Mouse (Mus musculus) CH12.LX (cell line): Measurements from ENCODE around the gene Ran. TPM values are rescaled to one million over a fixed set of nuclear protein-coding genes. Genes with fewer than 3 reads are reported as not detected.

Experiments
- DNase-seq: peaks from one replicate; pipeline ENCODE4 v3.0.0-alpha.2; 2013; ENCODE audit errors: extremely low read depth
- H3K27ac ChIP-seq: 2 replicates; pipeline ENCODE4 v1.5.1; 2012; ENCODE audit warnings: low read depth, mild to moderate bottlenecking, control low read depth, moderate library complexity; ENCODE audit not compliant: insufficient read depth
- H3K27me3 ChIP-seq: replicated peaks from 2 replicates; pipeline ENCODE3; 2012; ENCODE audit warnings: inconsistent platforms
- H3K36me3 ChIP-seq, 2 experiments: replicated peaks in 1 of 2; 2 replicates each; pipeline versions ENCODE3 to v1.6.1; 2012; ENCODE audit warnings: inconsistent platforms in 1 of 2, low read length in 1 of 2, mild to moderate bottlenecking in 1 of 2, mixed read lengths in 1 of 2, moderate library complexity in 1 of 2; ENCODE audit not compliant: control insufficient read depth in 1 of 2, insufficient read depth in 1 of 2
- H3K4me1 ChIP-seq, 2 experiments: 2 replicates each; pipeline ENCODE4 v1.6.1; 2012; ENCODE audit warnings: inconsistent platforms in 1 of 2, moderate library complexity in 1 of 2; ENCODE audit not compliant: insufficient read depth in 2 of 2, control insufficient read depth in 1 of 2
- H3K4me2 ChIP-seq: 2 replicates; pipeline ENCODE4 v1.6.1; 2012; ENCODE audit warnings: low read depth, mild to moderate bottlenecking, control low read depth; ENCODE audit not compliant: poor library complexity, insufficient read depth, severe bottlenecking
- H3K4me3 ChIP-seq, 3 experiments: fragments of 150-350 bp in 1 of 3; sonication (generic) in 1 of 3; replicated peaks in 1 of 3; 2 replicates each; pipeline versions ENCODE3 to v1.5.1; 2011 to 2012; ENCODE audit warnings: low read depth in 2 of 3, low read length in 2 of 3, mild to moderate bottlenecking in 2 of 3, moderate library complexity in 2 of 3, control low read depth in 1 of 3, improper control_type of control experiment in 1 of 3, inconsistent platforms in 1 of 3, mixed read lengths in 1 of 3; ENCODE audit not compliant: poor library complexity in 1 of 3
- H3K79me2 ChIP-seq: replicated peaks from 2 replicates; pipeline ENCODE4 v1.6.1; 2012; ENCODE audit warnings: mild to moderate bottlenecking, moderate library complexity; ENCODE audit not compliant: control insufficient read depth, poor library complexity, insufficient read depth, severe bottlenecking; ENCODE audit errors: extremely low read depth
- H3K9ac ChIP-seq: 2 replicates; pipeline ENCODE4 v1.6.1; 2012; ENCODE audit warnings: low read depth, mild to moderate bottlenecking, control low read depth, moderate library complexity; ENCODE audit not compliant: insufficient read depth
- H3K9me3 ChIP-seq: replicated peaks from 2 replicates; pipeline ENCODE3; 2012; ENCODE audit warnings: low read length, inconsistent platforms, mixed read lengths
- BHLHE40 ChIP-seq: IDR thresholded peaks from 2 replicates; pipeline ENCODE4 v1.6.1; 2011; ENCODE audit warnings: mild to moderate bottlenecking, low read depth, low read length, improper control_type of control experiment
- CHD1 ChIP-seq: IDR thresholded peaks from 2 replicates; pipeline ENCODE4 v1.6.1; 2012; ENCODE audit warnings: low read depth, low read length, improper control_type of control experiment, inconsistent platforms
- CHD2 ChIP-seq: IDR thresholded peaks from 2 replicates; pipeline ENCODE4 v1.6.1; 2011; ENCODE audit warnings: low read length, improper control_type of control experiment
- CTCF ChIP-seq, 2 experiments: IDR thresholded peaks in 1 of 2; conservative IDR thresholded peaks in 1 of 2; 2 replicates each; pipeline ENCODE4 v1.5.1; 2011 to 2012; ENCODE audit warnings: low read depth in 2 of 2, low read length in 2 of 2, improper control_type of control experiment in 1 of 2, inconsistent platforms in 1 of 2, mild to moderate bottlenecking in 1 of 2, moderate library complexity in 1 of 2
- IRF4 ChIP-seq: IDR thresholded peaks from 2 replicates; pipeline ENCODE4 v1.6.1; 2014; ENCODE audit warnings: low read depth, mild to moderate bottlenecking, inconsistent platforms, low read length, improper control_type of control experiment
- JUN ChIP-seq: IDR thresholded peaks from 2 replicates; pipeline ENCODE4 v1.6.1; 2011; ENCODE audit warnings: low read depth, mild to moderate bottlenecking, low read length, improper control_type of control experiment, moderate library complexity; ENCODE audit not compliant: insufficient read depth
- JUND ChIP-seq: conservative IDR thresholded peaks from 2 replicates; pipeline ENCODE4 v1.6.1; 2011; ENCODE audit warnings: low read depth, low read length, improper control_type of control experiment
- KAT2A ChIP-seq: IDR thresholded peaks from 2 replicates; pipeline ENCODE4 v1.6.1; 2012; ENCODE audit warnings: low read length, improper control_type of control experiment, inconsistent platforms; ENCODE audit not compliant: insufficient replicate concordance
- MAX ChIP-seq: IDR thresholded peaks from 2 replicates; pipeline ENCODE4 v1.6.1; 2011; ENCODE audit warnings: low read length, improper control_type of control experiment
- MAZ ChIP-seq: IDR thresholded peaks from 2 replicates; pipeline ENCODE4 v1.6.1; 2012; ENCODE audit warnings: low read depth, mild to moderate bottlenecking, inconsistent platforms, low read length, improper control_type of control experiment, moderate library complexity
- MEF2A ChIP-seq: IDR thresholded peaks from 2 replicates; pipeline ENCODE4 v1.6.1; 2014; ENCODE audit warnings: low read depth, mild to moderate bottlenecking, inconsistent platforms, low read length, improper control_type of control experiment, borderline replicate concordance
- MYC ChIP-seq: IDR thresholded peaks from 2 replicates; pipeline ENCODE4 v1.6.1; 2011; ENCODE audit warnings: low read depth, mild to moderate bottlenecking, improper control_type of control experiment, low read length
- RAD21 ChIP-seq: IDR thresholded peaks from 2 replicates; pipeline ENCODE4 v1.6.1; 2011; ENCODE audit warnings: low read depth, mild to moderate bottlenecking, low read length, improper control_type of control experiment, moderate library complexity
- SMC3 ChIP-seq: IDR thresholded peaks from 2 replicates; pipeline ENCODE4 v1.6.1; 2011; ENCODE audit warnings: low read depth, low read length, improper control_type of control experiment
- TBP ChIP-seq: conservative IDR thresholded peaks from 2 replicates; pipeline ENCODE4 v1.6.1; 2011; ENCODE audit warnings: low read depth, low read length, improper control_type of control experiment
- TCF12 ChIP-seq: IDR thresholded peaks from 2 replicates; pipeline ENCODE4 v1.6.1; 2014; ENCODE audit warnings: low read depth, mild to moderate bottlenecking, inconsistent platforms, low read length, improper control_type of control experiment
- USF2 ChIP-seq: conservative IDR thresholded peaks from 2 replicates; pipeline ENCODE4 v1.6.1; 2011; ENCODE audit warnings: low read depth, low read length, improper control_type of control experiment
- ZKSCAN1 ChIP-seq: IDR thresholded peaks from 2 replicates; pipeline ENCODE4 v1.6.1; 2012; ENCODE audit warnings: low read depth, inconsistent platforms, low read length, improper control_type of control experiment, borderline replicate concordance
- ZMIZ1 ChIP-seq: IDR thresholded peaks from 2 replicates; pipeline ENCODE4 v1.6.1; 2012; ENCODE audit warnings: low read depth, mild to moderate bottlenecking, inconsistent platforms, low read length, improper control_type of control experiment
- ZNF384 ChIP-seq: IDR thresholded peaks from 2 replicates; pipeline ENCODE4 v1.6.1; 2012; ENCODE audit warnings: low read depth, low read length, improper control_type of control experiment, inconsistent platforms
- dilution Hi-C: fragments of 300-500 bp; cut with MboI; formaldehyde crosslinking; loops from 2 replicates; pipeline ENCODE4 v1.14.3; 2020; ENCODE audit warnings: low sequenced_read_pairs; ENCODE audit not compliant: extremely low pct_unique_long_range_greater_than_20kb, extremely low pct_ligation_motif_present
- in situ Hi-C: fragments of 300-500 bp; cut with MboI; formaldehyde crosslinking; loops from 3 replicates; pipeline ENCODE4 v1.14.3; 2019; ENCODE audit warnings: low sequenced_read_pairs, low pct_ligation_motif_present, low pct_unique_long_range_greater_than_20kb, mixed read lengths
- polyA plus RNA-seq: library from polyadenylated mRNA; unstranded; fragments of >175 nt; gene quantifications from 2 replicates; pipeline ENCODE4 v1.2.1, GENCODE M21; 2012; ENCODE audit warnings: low read depth; ENCODE audit not compliant: insufficient read length
- total RNA-seq, 2 experiments: library from RNA; depleted of rRNA; stranded (reverse); fragments of 300-350 nt in 1 of 2; fragments of >200 nt in 1 of 2; gene quantifications; 2 replicates each; pipeline ENCODE4 v1.2.3; 2012 to 2014

The Ran gene
- total and polyA plus RNA-seq, 3 experiments: 847 to 1,512 (median 1,083) TPM

DNA sequence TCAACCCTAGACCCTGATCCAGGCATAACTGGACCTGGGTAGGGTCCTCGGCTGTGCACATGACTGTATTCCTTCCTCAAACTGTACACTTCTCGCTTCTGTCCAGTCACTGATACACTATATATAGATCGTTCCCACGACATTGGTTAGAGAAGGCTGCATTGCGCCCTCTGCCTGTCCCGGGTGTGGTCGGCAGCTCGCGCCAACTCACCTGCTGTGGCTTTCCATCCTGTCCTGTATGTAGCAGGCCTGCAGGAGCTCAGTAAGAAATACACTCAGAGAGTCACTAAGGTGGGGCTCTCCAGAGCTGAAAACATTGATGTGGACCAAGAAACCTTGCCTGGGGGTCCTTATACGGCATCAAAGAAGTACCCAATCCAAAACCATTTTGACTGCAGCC is 49.0 kb upstream of the Ran start:
- Histone ChIP-seq H3K27me3 (no peaks in the 10 kb centered on the region), H3K9ac (no peak overlapping the region), H3K79me2 (no peaks in the 10 kb centered on the region), H3K4me2 (no peak overlapping the region), H3K4me1 (no peaks in the 10 kb centered on the region), H3K27ac (no peak overlapping the region), H3K9me3 (peaks cover 58% of the 10 kb centered on the region), H3K4me3 (no peak overlapping the region), H3K36me3 (no peaks in the 10 kb centered on the region)
- DNase-seq: no peak
- in situ Hi-C loops (no loop called here), dilution Hi-C loops (no loop called here)
- no peak for TF ChIP-seq KAT2A
- TF ChIP-seq CHD1: no peak
- no peak for TF ChIP-seq ZNF384
- no peak for TF ChIP-seq ZMIZ1
- TF ChIP-seq TBP: no peak
- no peak for TF ChIP-seq MAZ
- TF ChIP-seq MAX: no peak
- TF ChIP-seq BHLHE40: no peak
- TF ChIP-seq IRF4: no peak
- no peak for TF ChIP-seq ZKSCAN1
- TF ChIP-seq JUN: no peak
- TF ChIP-seq CHD2: no peak
- no peak for TF ChIP-seq MYC
- TF ChIP-seq USF2: no peak
- no peak for TF ChIP-seq SMC3
- no peak for TF ChIP-seq TCF12
- TF ChIP-seq MEF2A: no peak

DNA sequence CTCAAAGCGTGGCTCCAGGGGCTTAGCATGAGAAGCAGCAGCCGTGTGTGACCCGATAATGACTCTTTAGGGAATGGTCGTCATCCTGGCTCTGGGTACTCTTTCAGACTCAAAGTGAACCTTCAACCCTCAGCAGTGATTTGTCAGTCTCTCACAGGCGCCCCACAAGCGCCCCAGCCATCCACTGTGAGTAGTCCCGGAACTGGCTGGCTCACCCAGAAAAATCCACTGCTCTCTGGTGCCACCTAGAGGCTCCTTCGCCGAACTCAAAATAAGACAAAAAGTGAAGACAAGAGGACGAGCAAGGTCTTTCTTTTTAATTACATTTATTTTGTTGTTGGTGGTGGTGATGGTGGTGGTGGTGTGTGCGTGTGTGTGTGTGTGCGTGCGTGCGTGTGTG is 48.6 kb upstream of the Ran start:
- H3K27me3 ChIP-seq: no peaks in the 10 kb centered on the region
- H3K4me3 ChIP-seq: no peak overlapping the region
- no peak overlapping the region for H3K9ac ChIP-seq
- no peak overlapping the region for H3K4me2 ChIP-seq
- in situ Hi-C loops: no loop called here
- DNase-seq: peak; percentile 13
- TF ChIP-seq JUND (no peak), RAD21 (peak; percentile 41), CTCF (conservative IDR thresholded peaks at IDR 0.05 in 1 of 2, IDR thresholded peaks at IDR 0.05 in 1 of 2; ENCODE audit: low read depth in 2 of 2, low read length in 2 of 2) (peak in 1 of 2 experiments; percentile 48; a peak in 2 of 4 replicates)
- H3K79me2 ChIP-seq: no peaks in the 10 kb centered on the region
- peaks cover 58% of the 10 kb centered on the region for H3K9me3 ChIP-seq
- no peak overlapping the region for H3K27ac ChIP-seq
- no peaks in the 10 kb centered on the region for H3K4me1 ChIP-seq
- no peaks in the 10 kb centered on the region for H3K36me3 ChIP-seq
- dilution Hi-C loops: no loop called here
